Mouse (Mus musculus) forebrain, embryonic 14.5 days (tissue): ENCODE results near the gene Dusp28. TPM values are rescaled to one million over a fixed set of nuclear protein-coding genes. Genes with fewer than 3 reads are reported as not detected.

Experiments
- ATAC-seq: fragments of 200-750 bp; cut with Nextera tagmentation; 2 replicates; pipeline ENCODE4 v1.8.0; 2017; ENCODE audit warnings: mild to moderate bottlenecking, moderate library complexity
- DNase-seq: peaks from one replicate; pipeline ENCODE4 v3.0.0-alpha.2; 2015; ENCODE audit warnings: low spot score
- H3K27ac ChIP-seq: fragments of 300-500 bp; sonication (generic); 2 replicates; pipeline ENCODE4 v1.5.1; 2014; ENCODE audit warnings: low read depth, mild to moderate bottlenecking, control low read depth, low read length, moderate library complexity
- H3K27me3 ChIP-seq: fragments of 300-500 bp; sonication (generic); replicated peaks from 2 replicates; pipeline ENCODE4 v1.6.1; 2014; ENCODE audit warnings: low read length, control low read depth, mixed read lengths; ENCODE audit not compliant: control insufficient read depth, insufficient read depth
- H3K36me3 ChIP-seq: fragments of 300-500 bp; sonication (generic); 2 replicates; pipeline ENCODE4 v1.6.1; 2014; ENCODE audit warnings: low read length, control low read depth; ENCODE audit not compliant: control insufficient read depth, insufficient read depth
- H3K4me1 ChIP-seq: fragments of 300-500 bp; sonication (generic); 2 replicates; pipeline ENCODE4 v1.6.1; 2014; ENCODE audit warnings: antibody characterized with exemption, low read length, control low read depth; ENCODE audit not compliant: control insufficient read depth, insufficient read depth
- H3K4me2 ChIP-seq: fragments of 300-500 bp; sonication (generic); 2 replicates; pipeline ENCODE4 v1.6.1; 2014; ENCODE audit warnings: mild to moderate bottlenecking, control low read depth, low read length
- H3K4me3 ChIP-seq: fragments of 300-500 bp; sonication (generic); 2 replicates; pipeline ENCODE4 v1.5.1; 2014; ENCODE audit warnings: low read depth, low read length, control low read depth
- H3K9ac ChIP-seq: fragments of 300-500 bp; sonication (generic); 2 replicates; pipeline ENCODE4 v1.6.1; 2014; ENCODE audit warnings: mild to moderate bottlenecking, low read length, control low read depth, moderate library complexity
- H3K9me3 ChIP-seq: fragments of 300-500 bp; sonication (generic); replicated peaks from 2 replicates; pipeline ENCODE4 v1.6.1; 2016; ENCODE audit warnings: low read length, control low read depth, mixed read lengths; ENCODE audit not compliant: control insufficient read depth
- WGBS: fragments of 180-500 bp; shearing (Covaris S2); extraction: QIAGEN DNeasy Blood & Tissue Kit; methylation state at CpG from one replicate; pipeline ENCODE4 v1.1.7; 2014; 5-methylcytosine and 5-hydroxymethylcytosine counted together
- polyA plus RNA-seq: library from polyadenylated mRNA; unstranded; fragments of >200 nt; fragmentation: Nextera tagmentation; extraction: Ambion mirVana; gene quantifications from 2 replicates; pipeline ENCODE4 v1.2.1, GENCODE M21; 2014

Dusp28 gene
- polyA plus RNA-seq, 1 experiment from 2014 or later = 12.7 TPM

GRCm38 (mm10) chr1:92902786-92903185, 4.0 kb upstream of the Dusp28 start, which contains the start of gene Ankmy1:
Ankmy1 (minus strand) TSS chr1:92902906.
- ATAC-seq = peak; percentile 5; the same call in 1 of the 2 replicates
- Histone ChIP-seq H3K4me3 (no peak within 1 kb of the TSS), H3K4me2 (peak within 1 kb of the TSS; percentile 42), H3K27me3 (no peaks in the 10 kb centered on the region), H3K9ac (no peak within 1 kb of the TSS), H3K36me3 (no peaks in the 10 kb centered on the region), H3K27ac (no peak within 1 kb of the TSS), H3K9me3 (no peaks in the 10 kb centered on the region), H3K4me1 (peaks cover 8% of the 10 kb centered on the region)
- WGBS = under 1% methylated on average over 15 of the region's 15 CpGs
- peak; percentile 81 for DNase-seq

GRCm38 (mm10) chr1:92903627-92904026, 3.2 kb upstream of the Dusp28 start:
- Histone ChIP-seq H3K27me3 (no peaks in the 10 kb centered on the region), H3K9ac (no peak overlapping the region), H3K4me1 (peaks cover 11% of the 10 kb centered on the region), H3K36me3 (no peaks in the 10 kb centered on the region), H3K27ac (no peak overlapping the region), H3K4me2 (no peak overlapping the region), H3K9me3 (no peaks in the 10 kb centered on the region), H3K4me3 (no peak overlapping the region)
- ATAC-seq (no peak), DNase-seq (peak; percentile 70)
- 67% methylated on average over 4 of the region's 4 CpGs for WGBS

GRCm38 (mm10) chr1:92905703-92906310, 974 bp upstream of the Dusp28 start:
- Histone ChIP-seq H3K4me2 (no peak overlapping the region), H3K4me3 (no peak overlapping the region), H3K27ac (no peak overlapping the region), H3K27me3 (no peaks in the 10 kb centered on the region), H3K4me1 (peaks cover 17% of the 10 kb centered on the region), H3K36me3 (no peaks in the 10 kb centered on the region), H3K9ac (no peak overlapping the region), H3K9me3 (no peaks in the 10 kb centered on the region)
- DNase-seq (no peak), ATAC-seq (no peak)
- 92% methylated on average over 2 of the region's 2 CpGs for WGBS

GRCm38 (mm10) chr1:92907632-92908360, 1.0 kb downstream of the Dusp28 start:
- WGBS = 41% methylated on average over 20 of the region's 20 CpGs
- DNase-seq = no peak
- no peak for ATAC-seq
- Histone ChIP-seq H3K27me3 (no peaks in the 10 kb centered on the region), H3K9me3 (no peaks in the 10 kb centered on the region), H3K36me3 (no peaks in the 10 kb centered on the region), H3K27ac (peak overlapping the region; percentile 87), H3K9ac (peak overlapping the region; percentile 75), H3K4me1 (peaks cover 26% of the 10 kb centered on the region), H3K4me2 (peak overlapping the region; percentile 79), H3K4me3 (peak overlapping the region; percentile 75)

GRCm38 (mm10) chr1:92908664-92909063, 1.9 kb downstream of the Dusp28 start:
- H3K36me3 ChIP-seq = peaks cover under 1% of the 10 kb centered on the region; the same call in 1 of the 2 replicates
- no peak for ATAC-seq
- H3K4me2 ChIP-seq = no peak overlapping the region
- H3K4me1 ChIP-seq = peaks cover 24% of the 10 kb centered on the region
- no peak overlapping the region for H3K4me3 ChIP-seq
- no peak overlapping the region for H3K27ac ChIP-seq
- no peak overlapping the region for H3K9ac ChIP-seq
- no peaks in the 10 kb centered on the region for H3K9me3 ChIP-seq
- WGBS = 90% methylated on average over 3 of the region's 3 CpGs
- H3K27me3 ChIP-seq = no peaks in the 10 kb centered on the region
- no peak for DNase-seq

GRCm38 (mm10) chr1:92909068-92909467, 2.3 kb downstream of the Dusp28 start:
- peak; percentile 53 for DNase-seq
- Histone ChIP-seq H3K4me2 (no peak overlapping the region), H3K4me3 (no peak overlapping the region), H3K27me3 (no peaks in the 10 kb centered on the region), H3K9ac (no peak overlapping the region), H3K27ac (no peak overlapping the region), H3K9me3 (no peaks in the 10 kb centered on the region), H3K4me1 (peaks cover 24% of the 10 kb centered on the region), H3K36me3 (peaks cover 4% of the 10 kb centered on the region; the same call in 1 of the 2 replicates)
- no peak for ATAC-seq
- WGBS = 63% methylated on average over 4 of the region's 4 CpGs

- Histone ChIP-seq H3K9ac (peak within 1 kb of the TSS; percentile 93), H3K4me3 (peak within 1 kb of the TSS; percentile 82), H3K4me2 (peak within 1 kb of the TSS; percentile 97), H3K9me3 (no peaks in the 10 kb centered on the region), H3K36me3 (peaks cover 17% of the 10 kb centered on the region), H3K27me3 (no peaks in the 10 kb centered on the region), H3K27ac (peak within 1 kb of the TSS; percentile 93), H3K4me1 (peaks cover 24% of the 10 kb centered on the region)
- ATAC-seq (peak; percentile 79), DNase-seq (peak; percentile 85)
- under 1% methylated on average over 33 of the region's 57 CpGs for WGBS
Measured at GRCm38 (mm10) chr1:92910239-92910885, 3.6 kb downstream of the Dusp28 start, which contains the start of gene Rnpepl1. Rnpepl1 (plus strand) TSS chr1:92910783.

GRCm38 (mm10) chr1:92910925-92911720, 4.3 kb downstream of the Dusp28 start:
- Histone ChIP-seq H3K9ac (peak overlapping the region; percentile 93), H3K9me3 (no peaks in the 10 kb centered on the region), H3K27ac (peak overlapping the region; percentile 93), H3K4me1 (peaks cover 24% of the 10 kb centered on the region), H3K36me3 (peaks cover 25% of the 10 kb centered on the region), H3K4me3 (peak overlapping the region; percentile 82), H3K4me2 (peak overlapping the region; percentile 97), H3K27me3 (no peaks in the 10 kb centered on the region)
- WGBS = 1% methylated on average over 69 of the region's 85 CpGs
- ATAC-seq (peak; percentile 51), DNase-seq (peak; percentile 67)
